Mouse (Mus musculus): ENCODE results near the gene Cenps. TPM values are rescaled to one million over a fixed set of nuclear protein-coding genes. Genes with fewer than 3 reads are reported as not detected.

Gene Cenps
- polyA plus RNA-seq, 1 experiment from 2014 or later = 29.2 TPM

GRCm38 (mm10) chr4:149149611-149150010 lies 12.2 kb upstream of the Cenps start:
- no peaks in the 10 kb centered on the region for H3K27me3 ChIP-seq (replicated peaks; ENCODE audit: control insufficient read depth, insufficient read depth, low read length)
- no peaks in the 10 kb centered on the region for H3K4me1 ChIP-seq (ENCODE audit: control insufficient read depth, insufficient read depth, low read length)
- ATAC-seq = no peak
- no peak overlapping the region for H3K4me2 ChIP-seq (ENCODE audit: low read length)
- no peak overlapping the region for H3K9ac ChIP-seq (ENCODE audit: low read length)
- no peak for DNase-seq (ENCODE audit: low spot score)
- no peak overlapping the region for H3K27ac ChIP-seq (ENCODE audit: low read depth, low read length)
- H3K9me3 ChIP-seq (replicated peaks; ENCODE audit: control insufficient read depth, low read length) = no peaks in the 10 kb centered on the region
- WGBS = 82% methylated on average over 7 of the region's 7 CpGs
- H3K4me3 ChIP-seq (ENCODE audit: low read depth, low read length) = no peak overlapping the region
- peaks cover 50% of the 10 kb centered on the region for H3K36me3 ChIP-seq (ENCODE audit: control insufficient read depth, insufficient read depth, low read length)

DNA sequence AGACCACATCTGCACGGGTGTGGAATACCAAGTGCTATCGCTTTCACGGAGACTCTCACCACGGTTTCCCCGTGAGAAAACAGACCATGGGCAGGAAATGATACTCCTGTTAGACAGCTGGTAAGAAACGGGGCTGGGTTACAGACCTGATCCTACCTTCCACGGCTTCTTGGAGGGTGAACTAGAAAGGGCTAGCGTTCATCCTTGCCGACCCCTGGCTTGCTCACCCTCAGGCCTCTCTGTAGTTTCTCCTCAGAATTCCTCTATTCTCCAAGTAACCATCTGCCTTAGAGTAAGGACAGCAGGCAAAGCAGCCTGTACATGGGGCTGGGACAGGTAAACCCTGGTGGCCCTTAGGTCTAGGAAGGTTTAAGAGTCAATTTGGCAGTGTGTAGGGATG lies 11.8 kb upstream of the Cenps start:
- DNase-seq (ENCODE audit: low spot score) (no peak), ATAC-seq (no peak)
- Histone ChIP-seq H3K4me2 (ENCODE audit: low read length) (no peak overlapping the region), H3K4me3 (ENCODE audit: low read depth, low read length) (no peak overlapping the region), H3K4me1 (ENCODE audit: control insufficient read depth, insufficient read depth, low read length) (no peaks in the 10 kb centered on the region), H3K27ac (ENCODE audit: low read depth, low read length) (no peak overlapping the region), H3K9ac (ENCODE audit: low read length) (no peak overlapping the region), H3K27me3 (replicated peaks; ENCODE audit: control insufficient read depth, insufficient read depth, low read length) (no peaks in the 10 kb centered on the region), H3K9me3 (replicated peaks; ENCODE audit: control insufficient read depth, low read length) (no peaks in the 10 kb centered on the region), H3K36me3 (ENCODE audit: control insufficient read depth, insufficient read depth, low read length) (peaks cover 46% of the 10 kb centered on the region)
- 88% methylated on average over 9 of the region's 9 CpGs for WGBS

- Histone ChIP-seq H3K4me1 (ENCODE audit: control insufficient read depth, insufficient read depth, low read length) (no peaks in the 10 kb centered on the region), H3K9me3 (replicated peaks; ENCODE audit: control insufficient read depth, low read length) (no peaks in the 10 kb centered on the region), H3K9ac (ENCODE audit: low read length) (no peak overlapping the region), H3K4me2 (ENCODE audit: low read length) (no peak overlapping the region), H3K27ac (ENCODE audit: low read depth, low read length) (no peak overlapping the region), H3K27me3 (replicated peaks; ENCODE audit: control insufficient read depth, insufficient read depth, low read length) (no peaks in the 10 kb centered on the region), H3K4me3 (ENCODE audit: low read depth, low read length) (no peak overlapping the region), H3K36me3 (ENCODE audit: control insufficient read depth, insufficient read depth, low read length) (peaks cover 35% of the 10 kb centered on the region)
- ATAC-seq (no peak), DNase-seq (ENCODE audit: low spot score) (no peak)
- WGBS = 65% methylated on average over 4 of the region's 4 CpGs
These were observed 10.7 kb upstream of the Cenps start for GRCm38 (mm10) chr4:149148084-149148483.

- 87% methylated on average over 7 of the region's 7 CpGs for WGBS
- no peak overlapping the region for H3K4me2 ChIP-seq (ENCODE audit: low read length)
- no peak overlapping the region for H3K27ac ChIP-seq (ENCODE audit: low read depth, low read length)
- no peaks in the 10 kb centered on the region for H3K4me1 ChIP-seq (ENCODE audit: control insufficient read depth, insufficient read depth, low read length)
- ATAC-seq = no peak
- no peaks in the 10 kb centered on the region for H3K9me3 ChIP-seq (replicated peaks; ENCODE audit: control insufficient read depth, low read length)
- no peak overlapping the region for H3K4me3 ChIP-seq (ENCODE audit: low read depth, low read length)
- no peak for DNase-seq (ENCODE audit: low spot score)
- H3K36me3 ChIP-seq (ENCODE audit: control insufficient read depth, insufficient read depth, low read length) = peaks cover 29% of the 10 kb centered on the region
- H3K9ac ChIP-seq (ENCODE audit: low read length) = no peak overlapping the region
- no peaks in the 10 kb centered on the region for H3K27me3 ChIP-seq (replicated peaks; ENCODE audit: control insufficient read depth, insufficient read depth, low read length)
These were observed 10.1 kb upstream of the Cenps start for GRCm38 (mm10) chr4:149147528-149147927.

GRCm38 (mm10) chr4:149145151-149145550 lies 7.7 kb upstream of the Cenps start:
- peaks cover 7% of the 10 kb centered on the region for H3K36me3 ChIP-seq (ENCODE audit: control insufficient read depth, insufficient read depth, low read length)
- no peak overlapping the region for H3K9ac ChIP-seq (ENCODE audit: low read length)
- H3K27ac ChIP-seq (ENCODE audit: low read depth, low read length) = no peak overlapping the region
- H3K4me3 ChIP-seq (ENCODE audit: low read depth, low read length) = no peak overlapping the region
- H3K9me3 ChIP-seq (replicated peaks; ENCODE audit: control insufficient read depth, low read length) = no peaks in the 10 kb centered on the region
- 0 out of 2 replicates have a peak, but pooled peaks have one; percentile 7 for ATAC-seq
- no peak for DNase-seq (ENCODE audit: low spot score)
- no peaks in the 10 kb centered on the region for H3K27me3 ChIP-seq (replicated peaks; ENCODE audit: control insufficient read depth, insufficient read depth, low read length)
- H3K4me1 ChIP-seq (ENCODE audit: control insufficient read depth, insufficient read depth, low read length) = no peaks in the 10 kb centered on the region
- WGBS = 88% methylated on average over 4 of the region's 4 CpGs
- H3K4me2 ChIP-seq (ENCODE audit: low read length) = no peak overlapping the region

DNA sequence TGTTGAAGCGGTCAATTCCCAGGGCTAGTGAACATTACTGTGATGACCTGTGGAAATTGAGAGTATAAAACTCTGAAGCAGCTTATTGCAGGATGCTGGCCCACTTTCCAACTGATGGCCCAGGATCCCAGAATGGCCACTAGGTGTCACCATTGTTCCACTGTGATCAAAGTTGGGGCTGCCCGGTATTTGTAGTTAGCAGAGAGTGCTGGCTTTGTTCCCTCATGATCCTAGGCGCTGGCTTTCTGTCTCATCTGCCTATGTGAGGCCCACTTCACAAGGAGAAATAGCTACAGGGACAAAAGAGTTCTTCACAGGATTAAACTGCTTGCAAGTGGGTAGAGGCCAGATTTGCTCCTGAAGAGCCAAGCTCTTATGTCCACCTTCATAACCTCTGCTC lies 7.0 kb upstream of the Cenps start:
- H3K4me2 ChIP-seq (ENCODE audit: low read length) = no peak overlapping the region
- H3K4me1 ChIP-seq (ENCODE audit: control insufficient read depth, insufficient read depth, low read length) = no peaks in the 10 kb centered on the region
- peaks cover 1% of the 10 kb centered on the region; the same call in 1 of the 2 replicates for H3K36me3 ChIP-seq (ENCODE audit: control insufficient read depth, insufficient read depth, low read length)
- H3K27me3 ChIP-seq (replicated peaks; ENCODE audit: control insufficient read depth, insufficient read depth, low read length) = no peaks in the 10 kb centered on the region
- no peaks in the 10 kb centered on the region for H3K9me3 ChIP-seq (replicated peaks; ENCODE audit: control insufficient read depth, low read length)
- DNase-seq (ENCODE audit: low spot score) (peak; percentile 93), ATAC-seq (peak; percentile 93)
- H3K4me3 ChIP-seq (ENCODE audit: low read depth, low read length) = no peak overlapping the region
- no peak overlapping the region for H3K27ac ChIP-seq (ENCODE audit: low read depth, low read length)
- WGBS = 3% methylated on average over 3 of the region's 3 CpGs
- no peak overlapping the region for H3K9ac ChIP-seq (ENCODE audit: low read length)

DNA sequence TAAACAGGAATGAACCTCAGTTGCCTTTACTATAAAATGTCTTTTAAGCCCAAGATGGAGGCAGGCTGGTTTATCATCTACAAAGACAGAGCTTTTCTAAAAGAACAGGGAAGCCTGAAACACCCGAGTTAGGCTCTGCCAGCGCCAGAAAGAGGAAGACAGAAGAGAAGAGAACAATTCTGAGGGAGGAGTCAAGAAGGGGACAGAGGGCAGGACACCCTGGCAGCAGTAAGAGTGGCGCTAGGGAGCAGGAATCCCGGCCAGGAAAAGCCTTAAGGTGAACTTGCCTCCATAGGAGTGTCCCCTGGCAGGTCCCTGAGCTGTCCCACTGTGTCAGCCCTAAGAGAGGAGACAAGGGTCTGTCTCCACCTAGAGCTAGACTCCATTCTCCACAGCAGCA lies 6.2 kb upstream of the Cenps start:
- H3K27me3 ChIP-seq (replicated peaks; ENCODE audit: control insufficient read depth, insufficient read depth, low read length) = no peaks in the 10 kb centered on the region
- no peak overlapping the region for H3K4me3 ChIP-seq (ENCODE audit: low read depth, low read length)
- no peak overlapping the region for H3K27ac ChIP-seq (ENCODE audit: low read depth, low read length)
- no peak for ATAC-seq
- WGBS = 30% methylated on average over 4 of the region's 4 CpGs
- H3K4me2 ChIP-seq (ENCODE audit: low read length) = no peak overlapping the region
- H3K9ac ChIP-seq (ENCODE audit: low read length) = no peak overlapping the region
- H3K36me3 ChIP-seq (ENCODE audit: control insufficient read depth, insufficient read depth, low read length) = no peaks in the 10 kb centered on the region
- no peaks in the 10 kb centered on the region for H3K4me1 ChIP-seq (ENCODE audit: control insufficient read depth, insufficient read depth, low read length)
- H3K9me3 ChIP-seq (replicated peaks; ENCODE audit: control insufficient read depth, low read length) = no peaks in the 10 kb centered on the region
- DNase-seq (ENCODE audit: low spot score) = no peak

- WGBS = 87% methylated on average over 8 of the region's 8 CpGs
- Histone ChIP-seq H3K4me1 (ENCODE audit: control insufficient read depth, insufficient read depth, low read length) (no peaks in the 10 kb centered on the region), H3K4me2 (ENCODE audit: low read length) (no peak overlapping the region), H3K27ac (ENCODE audit: low read depth, low read length) (no peak overlapping the region), H3K9ac (ENCODE audit: low read length) (no peak overlapping the region), H3K27me3 (replicated peaks; ENCODE audit: control insufficient read depth, insufficient read depth, low read length) (no peaks in the 10 kb centered on the region), H3K4me3 (ENCODE audit: low read depth, low read length) (no peak overlapping the region), H3K36me3 (ENCODE audit: control insufficient read depth, insufficient read depth, low read length) (no peaks in the 10 kb centered on the region), H3K9me3 (replicated peaks; ENCODE audit: control insufficient read depth, low read length) (no peaks in the 10 kb centered on the region)
- ATAC-seq = no peak
- no peak for DNase-seq (ENCODE audit: low spot score)
These were observed 1.1 kb upstream of the Cenps start for GRCm38 (mm10) chr4:149138515-149138914.

- no peaks in the 10 kb centered on the region for H3K4me1 ChIP-seq (ENCODE audit: control insufficient read depth, insufficient read depth, low read length)
- no peaks in the 10 kb centered on the region for H3K9me3 ChIP-seq (replicated peaks; ENCODE audit: control insufficient read depth, low read length)
- WGBS = 55% methylated on average over 18 of the region's 18 CpGs
- ATAC-seq (0 out of 2 replicates have a peak, but pooled peaks have one; percentile 14), DNase-seq (ENCODE audit: low spot score) (no peak)
- H3K27ac ChIP-seq (ENCODE audit: low read depth, low read length) = no peak overlapping the region
- H3K4me3 ChIP-seq (ENCODE audit: low read depth, low read length) = peak overlapping the region; percentile 68
- peak overlapping the region; percentile 72 for H3K4me2 ChIP-seq (ENCODE audit: low read length)
- H3K27me3 ChIP-seq (replicated peaks; ENCODE audit: control insufficient read depth, insufficient read depth, low read length) = no peaks in the 10 kb centered on the region
- peak overlapping the region; percentile 76 for H3K9ac ChIP-seq (ENCODE audit: low read length)
- 0 out of 2 replicates have a peak, but pooled peaks cover 5% of the 10 kb centered on the region for H3K36me3 ChIP-seq (ENCODE audit: control insufficient read depth, insufficient read depth, low read length)
These were observed 1.1 kb downstream of the Cenps start for GRCm38 (mm10) chr4:149136116-149136850.
